Mouse (Mus musculus) MEL-GATA-1-ER (cell line): ENCODE measurements around the gene Vmn2r30.
"Not testable (repeated sequence)": the region's sequence is repeated elsewhere in the genome, so short reads cannot be mapped to it uniquely, and the experiment has no call there.

ENCODE experiments used
- DNase-seq: peaks from one replicate; pipeline ENCODE4 v3.0.0-alpha.2; 2012; ENCODE audit warnings: low read depth; ENCODE audit errors: extremely low read depth

Gene Vmn2r30

DNA sequence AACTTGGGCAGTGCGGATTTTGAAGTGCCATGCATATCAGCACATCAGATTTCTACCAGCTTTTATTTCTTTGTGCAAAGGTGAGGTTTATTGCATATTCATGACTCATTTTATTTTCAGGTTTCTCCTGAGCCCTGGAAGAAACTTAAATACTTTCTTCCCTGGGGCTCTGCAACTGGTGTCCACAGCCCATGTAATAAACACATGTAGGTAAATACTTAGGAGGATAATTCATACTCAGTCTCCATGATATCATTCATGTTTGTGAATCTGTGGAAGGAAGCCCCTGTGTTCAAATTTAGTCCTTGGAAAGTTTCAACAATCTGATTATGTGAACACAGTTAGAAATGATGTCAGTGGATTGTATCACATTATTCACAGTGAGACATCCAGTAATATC lies at the start of gene Vmn2r30:
TSS of gene Vmn2r30 (minus strand) at position 101 of the 400 bp plus-strand sequence.
- DNase-seq, result not testable (repeated sequence)

DNA sequence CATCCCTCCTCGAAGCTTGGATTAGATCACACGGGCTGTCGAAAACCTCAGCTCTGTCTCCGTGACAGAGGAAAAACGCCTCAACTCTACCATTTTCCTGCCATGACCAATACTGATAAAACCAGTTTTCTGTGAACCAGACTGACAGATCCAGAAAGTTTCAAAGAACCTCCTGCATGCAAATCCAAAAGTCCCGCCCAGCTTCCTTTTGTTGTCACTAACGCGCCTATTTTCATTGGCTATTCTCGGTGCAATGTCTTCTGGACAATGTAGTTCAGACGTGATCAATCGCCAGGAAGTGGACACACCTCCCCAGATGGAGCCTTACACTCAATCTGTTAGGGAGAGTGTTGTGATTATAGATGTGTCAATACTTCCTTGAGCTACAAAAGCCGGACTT lies 37.0 kb upstream of the Vmn2r30 start, which contains the start of gene Gm45783:
TSS of gene Gm45783 (minus strand) at position 143 of the 400 bp plus-strand sequence.
- not testable (repeated sequence) for DNase-seq

DNA sequence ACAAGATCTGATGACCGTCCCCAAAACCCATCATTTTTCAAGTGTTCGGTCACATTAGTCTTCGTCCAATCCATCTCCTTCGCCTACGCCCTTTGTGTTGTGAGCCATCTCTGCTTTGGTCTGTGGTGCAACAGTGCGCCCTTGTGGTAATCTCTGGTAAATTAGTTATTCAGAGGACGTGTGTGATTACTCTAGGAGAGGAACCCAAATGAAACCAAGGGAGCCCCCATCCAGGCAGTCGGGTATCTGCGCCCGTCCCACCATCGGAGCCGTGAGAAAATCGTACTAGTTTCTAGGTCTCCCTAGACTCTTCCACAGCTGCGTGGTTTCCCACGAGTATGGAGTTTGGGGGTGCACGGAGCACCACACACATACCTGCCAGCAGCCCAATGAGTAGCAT lies 41.8 kb downstream of the Vmn2r30 start:
- peak; percentile 29 for DNase-seq

DNA sequence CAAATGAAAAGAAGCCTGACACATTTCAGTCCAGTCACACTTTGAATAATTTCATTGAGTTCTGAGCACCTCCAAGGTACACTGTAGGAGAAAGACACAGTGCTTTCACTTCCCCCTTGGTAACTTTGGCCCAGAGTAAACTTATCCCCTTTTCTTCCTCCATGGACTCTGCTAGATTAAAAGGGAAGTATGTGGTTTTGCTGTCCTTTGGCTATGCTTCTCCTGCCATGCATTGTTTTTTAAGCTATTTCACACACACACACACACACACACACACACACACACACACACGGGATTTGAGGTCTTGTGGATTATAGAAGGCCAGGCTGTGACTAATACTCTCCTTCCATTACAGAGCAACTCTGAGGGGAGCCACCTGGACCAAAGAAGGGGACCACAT lies 56.0 kb downstream of the Vmn2r30 start:
- peak; percentile 49 for DNase-seq

DNA sequence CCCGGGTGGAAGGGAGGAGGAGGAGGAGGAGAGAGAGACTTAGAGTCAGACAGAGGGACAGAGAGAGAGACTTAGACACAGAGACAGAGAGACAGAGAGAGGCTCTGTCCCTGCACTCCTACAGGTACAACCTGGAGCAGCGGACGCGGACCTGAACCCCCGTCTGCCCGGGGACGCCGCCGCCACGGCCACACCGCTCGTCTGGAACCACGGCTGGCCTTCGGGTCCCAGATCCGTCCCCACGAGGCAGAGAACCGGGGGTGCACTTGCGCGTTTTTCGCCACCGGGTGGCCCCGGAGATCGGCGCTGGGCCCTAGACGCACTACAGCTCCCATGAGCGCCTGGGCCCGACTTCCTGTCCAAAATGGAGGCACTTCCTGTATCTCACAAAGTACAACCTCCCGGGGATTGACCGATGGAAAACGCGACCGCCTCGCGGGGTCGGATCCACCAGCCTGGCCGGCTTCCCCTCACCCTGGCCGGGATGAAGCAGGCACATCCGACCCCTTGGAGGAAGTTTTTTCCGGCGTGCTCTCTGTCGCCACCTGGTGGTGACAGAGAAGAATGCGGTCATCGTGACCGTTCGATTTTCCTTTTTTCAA lies 59.3 kb downstream of the Vmn2r30 start, which contains the start of gene Gm45844:
TSS of gene Gm45844 (minus strand) at position 324 of the 602 bp plus-strand sequence.
- DNase-seq, result peak; percentile 64

DNA sequence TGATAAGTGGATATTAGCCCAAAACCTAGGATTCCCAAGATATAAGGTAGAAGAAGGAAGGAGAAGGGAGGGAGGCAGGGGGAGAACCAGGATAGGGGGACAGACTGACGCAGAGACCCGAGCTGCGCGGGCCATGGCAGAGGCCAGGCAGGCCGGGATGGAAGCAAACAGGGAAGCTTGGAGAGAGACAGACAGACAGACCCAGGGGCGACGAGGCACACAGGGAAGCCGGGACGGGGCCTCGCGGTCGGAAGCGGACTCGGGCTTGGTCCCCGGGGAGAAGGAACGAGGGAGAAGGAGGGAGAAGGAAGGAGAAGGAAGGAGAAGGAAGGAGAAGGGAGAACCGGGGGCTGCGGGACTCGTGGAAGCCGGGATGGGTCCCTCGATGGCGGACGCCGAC lies 59.9 kb downstream of the Vmn2r30 start:
- not testable (repeated sequence) for DNase-seq
